Mouse (Mus musculus) urinary bladder, postnatal 25 days (tissue): Measurements from ENCODE around the gene Terb2.

Experiments used
- DNase-seq: peaks from one replicate; pipeline ENCODE4 v3.0.0; 2022; ENCODE audit warnings: low spot score

Terb2 gene

GRCm38 (mm10) chr2:122233759-122234557, 47.9 kb downstream of the Terb2 start:
- peak; percentile 17 for DNase-seq

- peak; percentile 67 for DNase-seq
Observed at GRCm38 (mm10) chr2:122234611-122235288, 48.7 kb downstream of the Terb2 start, which contains the start of gene Sord. Sord (plus strand) TSS chr2:122234749.

GRCm38 (mm10) chr2:122235425-122235824, 49.4 kb downstream of the Terb2 start:
- no peak for DNase-seq

- DNase-seq: no peak
Observed at GRCm38 (mm10) chr2:122236321-122236720, 50.2 kb downstream of the Terb2 start.

- no peak for DNase-seq
Observed at GRCm38 (mm10) chr2:122237891-122238470, 51.9 kb downstream of the Terb2 start.

- no peak for DNase-seq
Observed at GRCm38 (mm10) chr2:122240735-122241134, 54.7 kb downstream of the Terb2 start.

GRCm38 (mm10) chr2:122241226-122241625, 55.2 kb downstream of the Terb2 start:
- no peak for DNase-seq

GRCm38 (mm10) chr2:122241935-122242334, 55.9 kb downstream of the Terb2 start:
- no peak for DNase-seq

GRCm38 (mm10) chr2:122243671-122244131, 57.6 kb downstream of the Terb2 start:
- peak; percentile 62 for DNase-seq

- DNase-seq: no peak
Observed at GRCm38 (mm10) chr2:122247786-122248185, 61.7 kb downstream of the Terb2 start.

- no peak for DNase-seq
Observed at GRCm38 (mm10) chr2:122255997-122256396, 69.9 kb downstream of the Terb2 start.
